Mouse (Mus musculus): ENCODE measurements around the gene Mblac2. TPM values are rescaled to one million over a fixed set of nuclear protein-coding genes. Genes with fewer than 3 reads are reported as not detected.

Mblac2 gene
- total RNA-seq (2014; rRNA removed) (36.7 and 37.2 TPM in 2 replicates), polyA plus RNA-seq (2015; fragmentation: Nextera tagmentation; extraction: Ambion mirVana) (41.4 and 51.2 TPM in 2 replicates)

DNA sequence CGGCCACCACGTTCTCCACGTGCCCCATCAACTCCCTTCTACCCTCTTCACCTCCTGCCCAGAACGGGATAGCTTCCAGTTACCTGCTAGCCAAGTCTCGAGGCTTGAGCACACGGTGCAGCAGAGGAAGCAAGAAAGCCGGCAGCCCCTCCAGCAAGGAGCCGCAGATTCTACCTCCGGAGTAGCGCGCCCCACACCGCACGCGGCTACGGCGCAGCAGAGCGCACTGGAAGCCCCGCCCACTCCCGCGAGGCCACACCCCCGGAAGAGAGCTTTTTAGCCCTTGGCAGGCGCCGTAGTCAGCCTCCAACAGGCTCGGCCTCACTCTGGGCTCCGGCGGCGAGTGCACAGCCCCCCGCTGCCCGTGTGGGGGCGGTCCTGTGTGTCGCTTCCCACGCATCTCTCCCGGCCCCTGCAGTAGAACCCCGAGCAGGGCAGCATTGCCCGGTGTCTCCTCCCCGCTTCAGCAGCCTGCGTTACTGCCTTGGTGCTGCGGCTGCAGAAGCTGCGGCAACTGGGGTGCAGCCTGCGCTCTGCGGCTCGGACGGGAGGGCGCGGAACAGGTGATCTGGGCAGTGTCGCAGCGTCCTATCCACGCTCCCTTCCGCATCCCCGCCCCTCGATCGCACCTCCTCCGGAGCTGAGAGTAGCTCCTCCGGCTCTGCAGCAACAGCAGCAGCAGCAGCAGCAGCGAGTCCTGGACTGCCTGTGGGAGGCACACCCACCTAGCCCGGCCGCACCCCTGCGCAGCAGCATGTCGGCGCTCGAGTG, at the start of gene Mblac2, which contains the start of gene Polr3g:
Gene Mblac2, plus strand, starts transcription at position 567 of the 771 bp plus-strand sequence.
Gene Polr3g, minus strand, starts transcription at position 239 of the 771 bp plus-strand sequence.
- peak within 1 kb of the TSS; percentile 92 for H3K4me2 ChIP-seq (ENCODE audit: low read depth)
- no peaks in the 10 kb centered on the region for H3K9me3 ChIP-seq (ENCODE audit: low read length)
- WGBS: 3% methylated on average over 61 of the region's 61 CpGs
- peak within 1 kb of the TSS; percentile 85 for H3K4me3 ChIP-seq (ENCODE audit: low read depth, low read length)
- no peaks in the 10 kb centered on the region for H3K36me3 ChIP-seq (ENCODE audit: insufficient read depth)
- H3K27ac ChIP-seq (ENCODE audit: low read depth, low read length): peak within 1 kb of the TSS; percentile 87
- H3K27me3 ChIP-seq (ENCODE audit: insufficient read depth, low read length): no peaks in the 10 kb centered on the region
- peak within 1 kb of the TSS; percentile 81 for H3K9ac ChIP-seq
- H3K4me1 ChIP-seq (ENCODE audit: insufficient read depth): peaks cover 10% of the 10 kb centered on the region; the same call in 1 of the 2 replicates
- ATAC-seq (peak; percentile 97), DNase-seq (peak; percentile 96)
- TF ChIP-seq CTCF (IDR thresholded peaks at IDR 0.05; ENCODE audit: low read depth): peak; percentile 52

DNA sequence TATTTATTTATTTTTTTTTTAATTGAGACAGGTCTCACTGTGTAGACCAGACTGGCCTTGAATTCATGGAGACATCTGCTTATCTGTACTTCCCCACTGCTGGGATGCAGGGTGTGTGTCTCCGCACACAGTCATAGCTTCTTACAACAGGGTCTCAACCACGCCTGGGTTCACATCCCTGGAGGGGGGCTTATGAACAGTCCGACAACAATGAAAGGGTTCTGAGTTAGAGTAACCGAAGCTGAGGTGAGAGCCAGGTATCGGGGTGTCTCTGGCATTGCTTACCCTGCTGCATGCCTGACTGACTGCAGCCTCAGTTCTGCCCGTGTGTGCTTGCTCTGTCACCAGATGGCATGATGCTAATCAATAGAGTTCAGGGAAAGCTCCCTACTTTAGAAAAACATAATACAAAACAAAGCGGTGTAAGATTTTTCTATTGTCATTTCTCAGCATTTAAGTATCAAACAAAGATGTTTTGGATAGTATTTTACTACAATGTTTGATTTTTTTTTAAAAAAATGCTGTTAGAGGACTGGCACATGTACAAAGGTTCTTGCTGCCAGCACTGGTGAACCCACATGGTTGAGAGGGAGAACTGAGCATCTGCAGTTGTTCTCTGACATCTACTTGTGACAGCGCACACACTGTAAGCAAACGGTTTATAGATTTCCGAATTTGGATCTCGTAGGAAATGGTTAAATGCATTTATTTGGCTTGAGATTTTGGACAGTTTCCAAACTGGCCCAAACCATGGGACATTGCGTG, 47.4 kb upstream of the Mblac2 start:
- H3K36me3 ChIP-seq (ENCODE audit: insufficient read depth): peaks cover 23% of the 10 kb centered on the region
- no peak overlapping the region for H3K4me3 ChIP-seq (ENCODE audit: low read depth, low read length)
- no peaks in the 10 kb centered on the region for H3K9me3 ChIP-seq (ENCODE audit: low read length)
- WGBS: 59% methylated on average over 12 of the region's 12 CpGs
- no peak for TF ChIP-seq CTCF (IDR thresholded peaks at IDR 0.05; ENCODE audit: low read depth)
- H3K9ac ChIP-seq: no peak overlapping the region
- H3K27ac ChIP-seq (ENCODE audit: low read depth, low read length): no peak overlapping the region
- H3K27me3 ChIP-seq (ENCODE audit: insufficient read depth, low read length): no peaks in the 10 kb centered on the region
- no peak for DNase-seq
- no peak overlapping the region for H3K4me2 ChIP-seq (ENCODE audit: low read depth)
- peaks cover 3% of the 10 kb centered on the region; the same call in 1 of the 2 replicates for H3K4me1 ChIP-seq (ENCODE audit: insufficient read depth)
- peak; percentile 51 for ATAC-seq

DNA sequence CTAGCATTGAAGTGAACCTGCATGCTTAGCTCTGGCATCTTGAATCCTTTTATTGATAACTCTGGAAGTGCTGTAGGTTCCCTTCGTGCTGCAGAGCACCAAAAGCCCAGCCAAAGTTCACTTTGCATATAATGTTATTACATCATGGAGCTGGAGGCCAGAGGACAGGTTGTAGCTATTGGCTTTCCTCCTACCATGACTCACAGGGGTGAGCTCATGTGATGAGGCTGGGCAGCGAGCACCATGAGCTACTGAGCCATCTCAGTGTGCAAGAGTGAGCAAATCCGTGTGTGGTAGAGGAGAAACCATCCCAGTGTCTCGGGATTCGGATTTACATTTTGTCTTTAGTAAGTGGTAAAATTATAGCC, 46.8 kb upstream of the Mblac2 start:
- no peak overlapping the region for H3K27ac ChIP-seq (ENCODE audit: low read depth, low read length)
- H3K4me2 ChIP-seq (ENCODE audit: low read depth): no peak overlapping the region
- H3K36me3 ChIP-seq (ENCODE audit: insufficient read depth): peaks cover 26% of the 10 kb centered on the region
- no peaks in the 10 kb centered on the region for H3K4me1 ChIP-seq (ENCODE audit: insufficient read depth)
- H3K9me3 ChIP-seq (ENCODE audit: low read length): no peaks in the 10 kb centered on the region
- ATAC-seq (no peak), DNase-seq (no peak)
- H3K27me3 ChIP-seq (ENCODE audit: insufficient read depth, low read length): no peaks in the 10 kb centered on the region
- H3K9ac ChIP-seq: no peak overlapping the region
- H3K4me3 ChIP-seq (ENCODE audit: low read depth, low read length): no peak overlapping the region
- 80% methylated on average over 5 of the region's 5 CpGs for WGBS
- no peak for TF ChIP-seq CTCF (IDR thresholded peaks at IDR 0.05; ENCODE audit: low read depth)

DNA sequence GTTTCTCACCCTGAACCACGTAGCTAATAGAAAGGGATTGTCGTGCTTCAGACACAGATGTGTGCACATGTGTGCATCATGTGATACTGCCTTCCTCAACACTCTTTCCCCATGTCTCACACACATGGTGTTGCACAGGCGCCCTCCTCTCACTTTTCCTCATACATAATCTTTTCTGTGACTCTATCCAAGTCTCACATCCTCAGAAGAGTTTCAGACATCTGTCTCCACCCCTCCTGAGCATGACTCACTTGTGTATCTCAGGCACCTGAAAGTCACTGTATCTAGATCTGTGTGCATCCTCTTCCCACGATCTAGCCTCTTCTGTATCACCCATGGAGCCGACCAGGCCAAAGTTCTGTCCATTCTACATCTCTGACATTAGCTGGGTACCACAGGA, 43.4 kb upstream of the Mblac2 start:
- Histone ChIP-seq H3K9ac (no peak overlapping the region), H3K27me3 (ENCODE audit: insufficient read depth, low read length) (no peaks in the 10 kb centered on the region), H3K4me1 (ENCODE audit: insufficient read depth) (no peaks in the 10 kb centered on the region), H3K36me3 (ENCODE audit: insufficient read depth) (peaks cover 35% of the 10 kb centered on the region), H3K4me3 (ENCODE audit: low read depth, low read length) (no peak overlapping the region), H3K9me3 (ENCODE audit: low read length) (no peaks in the 10 kb centered on the region), H3K4me2 (ENCODE audit: low read depth) (no peak overlapping the region), H3K27ac (ENCODE audit: low read depth, low read length) (no peak overlapping the region)
- whole genome bisulfite sequencing: 91% methylated on average over 5 of the region's 5 CpGs
- no peak for TF ChIP-seq CTCF (IDR thresholded peaks at IDR 0.05; ENCODE audit: low read depth)
- no peak for ATAC-seq
- DNase-seq: no peak

DNA sequence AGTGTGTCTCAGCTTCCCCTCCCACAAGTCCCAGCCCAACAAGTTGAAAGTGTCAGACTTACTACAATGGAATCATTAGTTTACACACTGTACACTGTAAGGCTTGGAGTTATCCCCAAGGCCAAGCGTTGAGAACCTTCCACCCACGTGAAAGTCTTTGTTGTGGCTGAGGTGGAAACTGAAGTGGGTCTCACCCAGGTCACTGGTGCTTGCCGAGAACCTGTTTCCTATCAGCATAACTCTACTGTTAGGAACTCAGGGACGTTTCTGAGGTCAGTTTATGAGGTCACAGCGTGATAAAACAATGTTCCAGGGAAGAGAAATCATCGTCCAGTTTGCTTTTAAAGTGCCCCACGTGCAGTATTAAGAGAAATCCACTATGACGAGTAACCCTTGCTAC, 35.8 kb upstream of the Mblac2 start:
- no peak overlapping the region for H3K27ac ChIP-seq (ENCODE audit: low read depth, low read length)
- no peak overlapping the region for H3K9ac ChIP-seq
- no peak overlapping the region for H3K4me3 ChIP-seq (ENCODE audit: low read depth, low read length)
- DNase-seq (no peak), ATAC-seq (no peak)
- H3K4me1 ChIP-seq (ENCODE audit: insufficient read depth): no peaks in the 10 kb centered on the region
- no peaks in the 10 kb centered on the region for H3K9me3 ChIP-seq (ENCODE audit: low read length)
- 90% methylated on average over 8 of the region's 8 CpGs for WGBS
- H3K36me3 ChIP-seq (ENCODE audit: insufficient read depth): peaks cover 18% of the 10 kb centered on the region; the same call in 1 of the 2 replicates
- no peaks in the 10 kb centered on the region for H3K27me3 ChIP-seq (ENCODE audit: insufficient read depth, low read length)
- no peak for TF ChIP-seq CTCF (IDR thresholded peaks at IDR 0.05; ENCODE audit: low read depth)
- H3K4me2 ChIP-seq (ENCODE audit: low read depth): no peak overlapping the region

DNA sequence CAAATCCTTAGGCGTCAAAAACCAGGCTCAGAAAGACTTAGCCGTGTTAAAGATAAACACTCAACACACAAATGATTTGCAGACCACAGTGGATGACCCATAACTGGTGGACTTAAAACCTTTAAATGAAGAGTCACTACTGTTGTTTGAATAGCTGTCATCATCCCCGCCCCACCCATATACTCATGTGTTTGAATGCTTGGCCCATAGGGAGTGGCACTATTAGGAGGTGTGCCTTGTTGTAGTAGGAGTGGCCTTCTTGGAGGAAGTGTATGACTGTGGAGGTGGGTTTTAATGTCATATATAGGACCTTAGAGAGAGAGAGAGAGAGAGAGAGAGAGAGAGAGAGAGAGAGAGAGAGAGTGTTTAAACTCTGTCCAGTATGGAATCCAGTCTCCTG, 28.0 kb upstream of the Mblac2 start:
- Histone ChIP-seq H3K4me2 (ENCODE audit: low read depth) (no peak overlapping the region), H3K9ac (no peak overlapping the region), H3K36me3 (ENCODE audit: insufficient read depth) (peaks cover 3% of the 10 kb centered on the region; the same call in 1 of the 2 replicates), H3K27ac (ENCODE audit: low read depth, low read length) (no peak overlapping the region), H3K9me3 (ENCODE audit: low read length) (no peaks in the 10 kb centered on the region), H3K4me1 (ENCODE audit: insufficient read depth) (no peaks in the 10 kb centered on the region), H3K27me3 (ENCODE audit: insufficient read depth, low read length) (no peaks in the 10 kb centered on the region), H3K4me3 (ENCODE audit: low read depth, low read length) (no peak overlapping the region)
- no peak for TF ChIP-seq CTCF (IDR thresholded peaks at IDR 0.05; ENCODE audit: low read depth)
- DNase-seq (no peak), ATAC-seq (no peak)
- WGBS: 96% methylated on average over 3 of the region's 3 CpGs

DNA sequence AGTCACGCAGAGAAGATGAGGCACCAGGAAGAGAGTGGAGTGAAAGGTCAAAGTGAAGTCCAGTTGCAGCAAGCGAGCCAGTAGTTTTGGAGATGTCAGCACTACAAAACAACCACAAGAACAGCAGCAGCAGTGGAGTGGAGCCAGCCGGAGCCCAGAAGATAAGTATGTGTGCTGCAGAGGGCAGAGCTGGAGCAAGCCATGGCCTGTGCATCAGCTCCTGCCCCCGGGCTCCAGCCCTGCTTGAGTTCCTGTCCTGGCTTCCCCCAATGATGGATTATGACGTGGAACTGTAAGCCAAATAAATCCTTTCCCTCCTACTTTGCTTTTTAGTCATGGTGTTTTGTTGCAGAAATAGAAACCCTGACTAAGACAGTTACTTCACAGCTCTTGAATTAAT, 26.9 kb upstream of the Mblac2 start:
- H3K4me1 ChIP-seq (ENCODE audit: insufficient read depth): no peaks in the 10 kb centered on the region
- no peaks in the 10 kb centered on the region for H3K9me3 ChIP-seq (ENCODE audit: low read length)
- H3K4me3 ChIP-seq (ENCODE audit: low read depth, low read length): no peak overlapping the region
- H3K27me3 ChIP-seq (ENCODE audit: insufficient read depth, low read length): no peaks in the 10 kb centered on the region
- WGBS: 91% methylated on average over 5 of the region's 5 CpGs
- DNase-seq (no peak), ATAC-seq (no peak)
- H3K27ac ChIP-seq (ENCODE audit: low read depth, low read length): no peak overlapping the region
- H3K36me3 ChIP-seq (ENCODE audit: insufficient read depth): peaks cover 3% of the 10 kb centered on the region; the same call in 1 of the 2 replicates
- H3K9ac ChIP-seq: no peak overlapping the region
- H3K4me2 ChIP-seq (ENCODE audit: low read depth): no peak overlapping the region
- TF ChIP-seq CTCF (IDR thresholded peaks at IDR 0.05; ENCODE audit: low read depth): no peak
